Mouse (Mus musculus): Measurements from ENCODE around the gene Wdr25. TPM values are rescaled to one million over a fixed set of nuclear protein-coding genes. Genes with fewer than 3 reads are reported as not detected.

Gene Wdr25
- 1 to 10 TPM; 7.6 to 9.9 TPM for total RNA-seq (2023)

DNA sequence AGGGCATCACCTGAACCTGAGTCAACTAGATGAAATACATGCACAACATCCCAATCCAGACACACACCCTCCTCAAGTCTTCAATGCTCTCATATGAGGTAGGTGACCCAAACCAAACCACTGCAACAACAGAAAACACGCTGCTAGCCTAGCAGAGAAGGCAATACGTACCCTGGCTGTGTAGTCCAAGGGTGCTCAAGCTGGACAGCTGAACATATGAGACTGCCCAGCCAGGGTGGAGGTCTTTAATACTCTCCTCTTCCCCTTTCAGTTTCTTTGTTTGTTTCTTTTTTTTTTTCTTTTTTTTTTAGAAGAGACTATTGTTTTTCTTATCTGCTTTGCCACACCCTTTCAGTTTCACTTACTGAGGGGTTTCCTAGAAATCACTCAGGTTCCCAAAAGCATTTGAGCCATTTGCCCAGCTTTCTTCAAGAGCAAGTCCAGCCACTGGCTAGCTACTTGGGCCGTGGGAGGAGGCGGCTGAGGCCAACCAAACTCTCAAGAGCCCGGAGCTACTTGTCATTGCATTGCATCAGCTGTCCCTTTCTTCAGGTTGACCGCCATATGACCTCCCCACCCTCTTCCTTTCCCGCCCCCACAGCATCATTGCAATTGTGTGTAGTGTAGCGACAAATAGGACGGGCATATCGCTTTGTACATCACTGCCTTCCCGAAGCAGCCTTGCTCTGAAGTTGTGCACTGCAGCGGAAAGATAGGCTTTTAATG is at the start of gene Wdr25:
Wdr25 (plus strand) TSS at position 643 of the 726 bp plus-strand sequence.

DNA sequence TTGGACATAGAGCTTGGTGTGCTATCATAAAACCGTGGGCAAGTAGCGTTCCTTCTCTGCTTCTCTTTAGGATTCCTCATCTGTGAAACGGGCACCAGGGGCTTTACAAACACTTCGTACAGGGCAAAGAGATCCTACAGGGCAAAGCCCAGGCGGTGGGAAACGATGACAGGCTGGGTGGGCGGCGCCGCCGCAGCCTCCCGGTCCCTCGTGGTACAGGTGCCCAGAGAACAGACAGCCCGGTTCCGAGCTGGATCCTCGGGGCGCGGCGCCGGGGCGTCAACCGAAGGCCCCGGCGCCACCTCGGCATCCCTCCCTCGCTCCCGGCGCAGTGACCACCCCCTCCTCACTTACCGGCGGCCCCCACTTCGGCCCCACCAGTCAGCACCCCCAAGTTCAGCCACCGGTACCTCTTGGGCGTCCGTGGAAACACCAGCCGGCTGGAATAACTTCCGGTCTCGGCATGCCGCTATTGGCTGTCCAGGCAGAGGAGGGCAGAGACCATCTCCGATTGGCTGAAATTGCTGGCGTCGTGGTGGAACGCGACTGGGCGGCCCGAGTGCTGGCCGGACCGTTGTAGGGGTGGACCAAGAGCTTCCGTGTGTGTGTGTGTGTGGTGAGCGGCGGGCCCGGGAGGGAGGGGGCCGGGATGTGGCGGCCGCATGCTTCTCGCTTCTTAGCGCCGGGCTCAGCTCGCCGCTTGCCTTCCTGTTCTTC is 442 bp downstream of the Wdr25 start, which contains the start of gene Wars:
Wars (minus strand) TSS at position 460 of the 717 bp plus-strand sequence.

DNA sequence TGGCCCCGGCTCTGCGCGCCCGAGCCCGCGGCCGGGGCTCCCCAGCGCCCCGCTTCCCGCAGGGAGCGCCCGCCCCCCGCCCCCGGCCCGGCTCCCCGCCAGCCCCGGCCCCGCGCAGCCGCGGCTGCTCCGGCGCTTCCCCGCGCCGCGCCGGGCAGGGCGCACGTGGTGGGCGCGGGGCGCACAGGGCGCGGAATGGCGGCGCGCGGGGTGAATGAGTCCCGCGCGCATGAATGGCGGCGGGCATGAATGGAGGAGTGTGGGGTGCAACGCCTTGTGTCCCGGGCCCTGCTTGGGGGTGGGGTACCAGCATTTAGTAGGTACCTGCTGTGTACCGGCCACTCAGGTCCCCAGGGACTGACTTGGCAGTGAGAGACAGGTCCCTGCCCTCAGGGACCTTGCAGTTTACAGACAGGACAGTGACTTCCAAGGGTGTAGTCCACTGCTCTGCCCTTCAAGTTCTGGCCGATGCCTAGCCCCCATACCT is 174.8 kb downstream of the Wdr25 start, which contains the start of gene Begain:
Begain (minus strand) TSS at position 51 of the 487 bp plus-strand sequence.

Other genes starting within 250 kb of the Wdr25 start
- gene Degs2, start 191.3 kb upstream of the Wdr25 start, total RNA-seq (2023), result not detected
- 10 to 100 TPM; 88.0 to 93.7 TPM for gene Yy1, start 100.7 kb upstream of the Wdr25 start, total RNA-seq (2023)
- 1 to 10 TPM; 5.6 to 6.5 TPM for gene Slc25a29, start 57.7 kb upstream of the Wdr25 start, total RNA-seq (2023)
- gene Slc25a47, start 57.6 kb upstream of the Wdr25 start, total RNA-seq (2023), result 1 to 10 TPM in 1 of 2 experiments, under 1 TPM in 1; 0.86 to 4.8 TPM
- 10 to 100 TPM; 48.8 to 58.0 TPM for gene Wars, start 543 bp downstream of the Wdr25 start, total RNA-seq (2023)
- 1 to 10 TPM; 7.1 to 7.6 TPM for gene Begain, start 174.6 kb downstream of the Wdr25 start, total RNA-seq (2023)

Measured in B cell, adult 67 days (primary cell).